Mouse (Mus musculus) hindbrain, embryonic 10.5 days (tissue): Measurements from ENCODE around the gene Fcnb. TPM values are rescaled to one million over a fixed set of nuclear protein-coding genes. Genes with fewer than 3 reads are reported as not detected.

ENCODE experiments used
- DNase-seq: peaks from one replicate; pipeline ENCODE4 v3.0.0-alpha.2; 2017; ENCODE audit warnings: low spot score
- H3K27ac ChIP-seq: fragments of 300-500 bp; sonication (generic); 2 replicates; pipeline ENCODE4 v1.5.1; 2016; ENCODE audit warnings: mild to moderate bottlenecking, moderate library complexity
- H3K27me3 ChIP-seq: fragments of 300-500 bp; sonication (generic); 2 replicates; pipeline ENCODE4 v1.6.1; 2016; ENCODE audit warnings: mild to moderate bottlenecking; ENCODE audit not compliant: poor library complexity, insufficient read depth, severe bottlenecking
- H3K36me3 ChIP-seq: fragments of 300-500 bp; sonication (generic); 2 replicates; pipeline ENCODE4 v1.6.1; 2016; ENCODE audit warnings: mild to moderate bottlenecking, moderate library complexity
- H3K4me1 ChIP-seq: fragments of 300-500 bp; sonication (generic); replicated peaks from 2 replicates; pipeline ENCODE4 v1.6.1; 2016; ENCODE audit warnings: mild to moderate bottlenecking
- H3K4me3 ChIP-seq: fragments of 300-500 bp; sonication (generic); 2 replicates; pipeline ENCODE4 v1.5.1; 2016; ENCODE audit warnings: mild to moderate bottlenecking, moderate library complexity
- H3K9me3 ChIP-seq: fragments of 300-500 bp; sonication (generic); 2 replicates; pipeline ENCODE4 v1.6.1; 2016; ENCODE audit warnings: mild to moderate bottlenecking, moderate library complexity
- WGBS: fragments of 180-500 bp; shearing (Covaris S2); methylation state at CpG from one replicate; pipeline ENCODE4 v1.1.7; 2016; 5-methylcytosine and 5-hydroxymethylcytosine counted together
- polyA plus RNA-seq: library from polyadenylated mRNA; unstranded; fragments of >200 nt; fragmentation: Nextera tagmentation; extraction: Ambion mirVana; gene quantifications from 2 replicates; pipeline ENCODE4 v1.2.1, GENCODE M21; 2016

Gene Fcnb
- polyA plus RNA-seq, 1 experiment from 2014 or later = not detected

DNA sequence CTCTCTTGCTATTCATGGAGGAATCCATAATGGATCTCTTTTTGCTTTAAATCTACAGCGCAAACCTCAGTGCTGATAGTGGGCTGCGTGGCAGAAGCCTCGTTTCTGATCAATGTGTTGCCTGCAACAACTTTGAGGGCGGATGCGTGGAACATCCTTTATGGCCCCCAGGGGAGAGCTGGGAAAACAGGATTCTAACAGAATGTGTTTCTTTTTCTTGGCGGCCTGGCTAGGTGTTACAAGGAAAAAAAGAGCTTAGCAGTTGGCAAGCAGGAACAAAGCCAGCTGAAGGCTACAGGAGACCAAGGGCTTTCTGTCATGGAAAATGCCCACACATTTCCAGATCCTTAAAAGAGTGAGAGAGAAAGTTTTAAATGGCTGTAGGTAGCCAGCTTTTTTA is 17.5 kb downstream of the Fcnb start:
- no peaks in the 10 kb centered on the region for H3K27me3 ChIP-seq
- no peak for DNase-seq
- WGBS = 79% methylated on average over 6 of the region's 6 CpGs
- H3K4me3 ChIP-seq = no peak overlapping the region
- H3K36me3 ChIP-seq = no peaks in the 10 kb centered on the region
- peaks cover 15% of the 10 kb centered on the region for H3K4me1 ChIP-seq
- peak overlapping the region; percentile 36 for H3K27ac ChIP-seq
- H3K9me3 ChIP-seq = no peaks in the 10 kb centered on the region

DNA sequence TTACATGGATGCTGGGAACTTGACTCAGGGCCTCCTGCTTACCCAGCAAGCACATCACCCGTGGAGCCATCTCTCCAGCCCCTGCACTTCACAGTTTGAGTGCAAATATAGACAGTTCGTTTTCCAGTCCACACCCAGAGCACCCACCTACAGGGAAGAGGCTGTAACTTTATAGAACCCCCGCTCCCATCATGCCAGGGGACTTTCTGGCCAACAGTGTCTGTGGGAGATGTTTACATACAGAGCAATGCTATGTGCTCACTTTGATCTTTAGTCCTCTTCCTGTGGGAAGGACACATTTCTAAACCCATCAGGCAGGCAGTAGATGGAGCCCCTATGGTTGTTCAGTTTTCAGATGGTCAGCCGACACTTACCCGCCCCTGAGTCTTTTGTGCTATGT is 18.0 kb downstream of the Fcnb start:
- WGBS = 73% methylated on average over 5 of the region's 5 CpGs
- no peaks in the 10 kb centered on the region for H3K36me3 ChIP-seq
- no peaks in the 10 kb centered on the region for H3K9me3 ChIP-seq
- DNase-seq = no peak
- H3K27me3 ChIP-seq = no peaks in the 10 kb centered on the region
- no peak overlapping the region for H3K4me3 ChIP-seq
- H3K4me1 ChIP-seq = peaks cover 15% of the 10 kb centered on the region
- peak overlapping the region; percentile 46; the same call in 1 of the 2 replicates for H3K27ac ChIP-seq

DNA sequence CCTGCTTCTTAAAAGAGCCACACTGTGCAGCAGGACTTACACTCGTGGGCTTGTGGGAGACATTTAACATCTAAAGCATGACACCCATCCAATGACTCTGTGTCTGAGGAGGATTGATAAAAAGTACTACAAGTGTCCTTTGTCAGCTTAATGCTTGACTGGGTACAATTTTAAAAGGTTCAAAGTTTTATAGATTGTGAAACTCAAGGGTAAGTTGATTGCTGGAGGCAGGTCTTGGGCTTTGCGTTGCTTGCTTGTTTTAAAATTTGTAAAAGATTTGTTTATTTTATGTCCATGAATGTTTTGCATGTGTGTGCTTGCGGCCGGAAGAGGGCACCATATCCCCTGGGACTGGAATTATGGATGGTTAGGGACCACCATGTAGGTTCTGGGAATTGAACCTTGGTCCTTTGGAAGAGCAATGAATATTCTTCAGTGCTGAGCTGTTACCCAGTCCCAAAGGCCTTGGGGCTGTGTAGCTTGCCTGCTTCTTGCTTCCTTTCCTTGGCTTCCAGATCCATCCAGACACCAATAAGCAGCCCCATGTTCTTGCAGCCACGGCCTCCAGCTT is 19.5 kb downstream of the Fcnb start:
- WGBS = 85% methylated on average over 5 of the region's 5 CpGs
- no peaks in the 10 kb centered on the region for H3K36me3 ChIP-seq
- H3K27ac ChIP-seq = peak overlapping the region; percentile 9; the same call in 1 of the 2 replicates
- no peaks in the 10 kb centered on the region for H3K27me3 ChIP-seq
- H3K4me3 ChIP-seq = no peak overlapping the region
- no peaks in the 10 kb centered on the region for H3K9me3 ChIP-seq
- no peak for DNase-seq
- peaks cover 15% of the 10 kb centered on the region for H3K4me1 ChIP-seq

DNA sequence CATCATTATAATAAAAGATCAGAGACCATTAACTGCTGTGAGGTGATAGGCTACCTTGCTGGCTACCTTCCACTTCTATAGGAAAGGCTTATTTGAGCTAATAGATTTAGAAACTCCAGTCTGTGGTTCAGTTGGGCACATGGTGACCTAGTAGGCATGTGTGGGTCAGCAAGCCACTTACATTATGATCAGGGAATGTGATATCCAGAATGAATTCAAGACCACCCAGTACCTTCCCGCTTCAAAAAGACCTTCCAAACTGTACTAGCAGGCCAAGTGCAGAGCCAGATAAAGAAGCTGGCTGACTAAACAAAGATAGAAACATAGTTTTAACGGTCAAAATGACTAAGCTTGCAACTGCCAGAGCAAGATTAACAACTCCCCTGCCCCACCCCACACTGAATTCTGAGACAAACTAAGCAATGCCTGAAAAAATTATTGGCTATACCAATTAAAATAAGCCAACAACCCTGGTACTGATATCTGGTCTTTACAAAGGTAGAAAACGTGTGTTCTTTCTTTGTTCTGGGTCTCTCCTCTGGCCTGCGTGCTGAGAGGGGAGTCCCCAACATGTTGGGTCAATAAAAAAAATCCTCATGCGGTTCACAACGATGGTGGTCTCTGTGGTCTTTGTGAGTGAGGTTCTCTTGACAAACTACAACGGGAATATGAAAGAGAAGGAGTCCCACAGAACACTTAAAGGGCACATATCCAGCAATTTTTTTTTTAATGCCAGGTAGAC is 20.2 kb downstream of the Fcnb start:
- 83% methylated on average over 7 of the region's 7 CpGs for WGBS
- Histone ChIP-seq H3K27me3 (no peaks in the 10 kb centered on the region), H3K4me1 (peaks cover 15% of the 10 kb centered on the region), H3K4me3 (no peak overlapping the region), H3K9me3 (no peaks in the 10 kb centered on the region), H3K27ac (no peak overlapping the region), H3K36me3 (no peaks in the 10 kb centered on the region)
- no peak for DNase-seq

DNA sequence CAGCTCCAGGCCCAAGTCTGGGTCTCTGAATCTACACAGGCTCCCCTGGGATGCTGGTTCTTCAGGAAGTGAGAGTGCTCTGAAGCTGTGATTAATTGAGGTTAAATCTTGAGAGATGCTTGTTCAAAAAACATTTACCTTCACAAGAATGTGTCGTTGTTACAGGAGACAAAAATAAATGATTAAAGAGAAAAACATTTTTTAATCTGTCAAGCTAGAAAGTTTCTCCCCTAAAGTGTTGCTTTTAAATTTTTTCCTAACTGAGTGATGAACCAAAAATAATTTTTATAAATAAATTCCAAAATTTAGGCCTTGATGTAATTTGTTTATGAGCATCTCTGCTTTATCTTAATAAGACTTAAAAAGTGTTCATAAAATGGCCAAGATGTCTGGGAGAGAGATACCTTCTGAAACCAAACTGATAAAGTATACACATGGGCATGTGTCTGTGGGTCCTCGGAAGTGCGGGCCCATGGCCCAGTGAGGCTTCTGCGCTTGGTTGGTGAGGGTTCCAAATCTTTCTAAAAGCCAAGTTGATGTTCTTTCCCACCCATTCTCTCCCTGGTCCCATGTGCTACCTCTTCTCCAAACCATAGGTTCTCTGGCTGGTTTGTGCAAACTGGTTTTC is 20.9 kb downstream of the Fcnb start:
- no peaks in the 10 kb centered on the region for H3K9me3 ChIP-seq
- 91% methylated on average over 4 of the region's 4 CpGs for WGBS

DNA sequence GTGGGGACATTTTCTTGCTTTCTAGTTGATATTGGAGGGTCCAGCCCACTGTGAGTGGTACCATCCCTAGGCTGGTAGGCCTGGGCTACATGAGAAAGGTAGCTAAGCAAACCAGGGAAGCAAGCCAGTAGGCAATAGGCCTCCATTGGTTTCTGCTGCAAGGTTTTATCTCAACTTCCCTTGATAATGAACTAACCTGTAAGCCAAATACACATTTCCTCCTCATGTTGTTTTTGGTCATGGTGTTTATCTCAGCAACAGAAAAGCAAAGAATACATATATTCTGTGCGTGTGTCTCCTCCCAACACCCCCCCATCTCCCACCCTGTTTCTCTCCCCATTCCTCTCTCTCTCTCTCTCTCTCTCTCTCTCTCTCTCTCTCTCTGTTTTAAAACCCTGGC is 24.8 kb downstream of the Fcnb start:
- no peaks in the 10 kb centered on the region for H3K4me1 ChIP-seq
- 88% methylated on average over 1 of the region's 1 CpGs for WGBS
- no peak overlapping the region for H3K4me3 ChIP-seq
- no peaks in the 10 kb centered on the region for H3K9me3 ChIP-seq
- DNase-seq = no peak
- H3K27ac ChIP-seq = no peak overlapping the region
- H3K27me3 ChIP-seq = no peaks in the 10 kb centered on the region
- no peaks in the 10 kb centered on the region for H3K36me3 ChIP-seq

More for the DNA sequence above, 20.9 kb downstream of the Fcnb start:
- Histone ChIP-seq H3K27me3 (no peaks in the 10 kb centered on the region), H3K36me3 (no peaks in the 10 kb centered on the region), H3K4me1 (peaks cover 13% of the 10 kb centered on the region), H3K4me3 (no peak overlapping the region), H3K27ac (peak overlapping the region; percentile 51)
- no peak for DNase-seq

DNA sequence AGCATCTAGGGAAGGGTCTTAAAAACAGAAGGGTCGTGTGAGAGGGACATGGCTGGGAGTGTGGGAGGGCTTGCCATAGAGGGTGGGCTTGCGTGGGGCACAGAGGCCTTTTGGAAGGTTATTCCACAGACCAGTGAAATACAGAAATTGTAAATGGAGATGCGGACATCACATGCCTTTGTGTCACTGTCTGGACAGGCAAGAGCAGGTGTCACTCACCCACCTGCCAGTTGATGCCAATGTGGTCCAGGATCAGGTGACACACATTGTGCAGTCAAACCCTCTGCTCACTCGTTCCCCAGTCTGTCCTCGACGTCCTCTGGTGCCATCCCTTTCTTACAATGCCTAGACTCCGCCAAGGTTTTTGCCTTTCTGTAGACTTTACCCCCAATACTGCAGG is 37.6 kb downstream of the Fcnb start:
- no peak for DNase-seq

DNA sequence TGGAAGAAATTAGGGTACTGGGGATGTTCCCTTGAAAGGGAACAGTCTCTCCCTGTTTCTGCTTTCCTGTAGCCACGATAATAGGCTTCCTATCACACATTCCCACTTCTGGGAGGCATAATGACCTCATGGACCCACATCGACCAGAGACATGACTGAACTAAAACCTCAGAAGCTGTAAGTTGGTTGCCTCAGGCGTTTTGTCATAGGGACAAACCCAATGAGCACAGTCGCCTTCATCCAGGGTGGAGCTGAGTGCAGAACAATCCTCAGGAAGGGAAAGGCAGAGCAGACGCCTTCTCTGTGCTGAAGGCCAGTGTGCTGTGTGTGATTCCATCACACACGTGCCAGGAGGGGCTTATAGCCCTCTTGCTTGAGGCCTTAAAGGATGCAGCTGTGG is 38.4 kb downstream of the Fcnb start:
- WGBS = 74% methylated on average over 6 of the region's 6 CpGs
- H3K9me3 ChIP-seq = no peaks in the 10 kb centered on the region
- DNase-seq = no peak

More for the DNA sequence above, 37.6 kb downstream of the Fcnb start:
- 87% methylated on average over 7 of the region's 7 CpGs for WGBS
- H3K9me3 ChIP-seq = no peaks in the 10 kb centered on the region
- H3K36me3 ChIP-seq = no peaks in the 10 kb centered on the region
- no peaks in the 10 kb centered on the region for H3K27me3 ChIP-seq
- H3K4me3 ChIP-seq = no peak overlapping the region
- H3K27ac ChIP-seq = no peak overlapping the region
- no peaks in the 10 kb centered on the region for H3K4me1 ChIP-seq

DNA sequence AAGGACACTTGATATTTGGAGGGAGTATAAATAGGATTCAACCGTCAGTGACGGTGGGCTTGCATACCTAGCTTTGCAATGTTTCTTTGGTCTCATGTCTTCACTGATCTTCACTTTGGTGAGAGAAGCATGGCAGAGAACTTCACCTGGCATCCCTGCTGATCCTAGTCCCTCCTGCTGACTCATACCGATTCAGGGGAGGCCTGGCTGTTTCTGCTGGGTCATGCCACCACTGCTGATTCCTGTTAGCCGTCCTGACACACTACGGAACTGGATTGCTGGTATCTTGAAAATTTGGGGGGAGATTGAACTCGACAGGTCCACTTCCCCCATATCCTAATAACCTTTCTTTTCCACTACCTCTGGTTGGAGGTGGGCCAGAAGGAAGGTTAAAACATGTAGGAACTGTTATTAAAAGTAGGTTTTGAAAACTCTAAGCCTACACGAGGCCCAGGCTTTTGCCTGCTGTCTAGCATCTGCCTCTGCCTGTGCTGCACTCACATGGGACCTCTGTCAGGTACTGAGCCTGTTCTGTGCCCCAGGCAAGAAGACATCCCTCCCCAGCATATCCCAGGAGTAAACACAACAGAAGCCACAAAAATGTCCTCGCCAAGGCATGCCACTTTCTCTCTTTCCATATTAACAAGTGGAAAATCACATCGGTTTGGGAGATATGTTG is 39.6 kb downstream of the Fcnb start:
- WGBS = 87% methylated on average over 9 of the region's 9 CpGs
- Histone ChIP-seq H3K4me3 (no peak overlapping the region), H3K27me3 (no peaks in the 10 kb centered on the region), H3K36me3 (no peaks in the 10 kb centered on the region), H3K4me1 (no peaks in the 10 kb centered on the region), H3K9me3 (no peaks in the 10 kb centered on the region), H3K27ac (no peak overlapping the region)
- DNase-seq = no peak

More for the DNA sequence above, 38.4 kb downstream of the Fcnb start:
- H3K27me3 ChIP-seq = no peaks in the 10 kb centered on the region
- no peaks in the 10 kb centered on the region for H3K36me3 ChIP-seq
- H3K27ac ChIP-seq = no peak overlapping the region
- no peak overlapping the region for H3K4me3 ChIP-seq
- H3K4me1 ChIP-seq = no peaks in the 10 kb centered on the region

DNA sequence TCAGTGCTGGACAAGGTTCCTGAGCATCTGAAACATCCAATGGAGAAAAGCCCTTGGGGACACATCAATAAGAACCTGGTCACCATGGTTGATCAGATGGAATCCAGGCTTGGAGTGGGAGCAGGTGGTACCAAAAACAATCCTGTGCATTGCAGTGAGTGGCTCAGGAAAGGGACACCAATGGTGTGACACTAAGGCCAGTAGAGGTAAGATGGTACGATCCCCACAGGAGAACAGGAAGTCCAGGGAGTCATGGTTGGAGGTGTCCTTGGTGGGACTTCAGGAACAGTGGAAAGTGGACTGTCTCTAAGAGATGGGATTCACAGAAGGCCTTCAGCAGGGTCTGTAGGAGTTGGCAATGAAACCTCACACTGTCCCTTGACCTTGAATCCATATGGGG is 44.2 kb downstream of the Fcnb start:
- peaks cover 11% of the 10 kb centered on the region for H3K36me3 ChIP-seq

DNA sequence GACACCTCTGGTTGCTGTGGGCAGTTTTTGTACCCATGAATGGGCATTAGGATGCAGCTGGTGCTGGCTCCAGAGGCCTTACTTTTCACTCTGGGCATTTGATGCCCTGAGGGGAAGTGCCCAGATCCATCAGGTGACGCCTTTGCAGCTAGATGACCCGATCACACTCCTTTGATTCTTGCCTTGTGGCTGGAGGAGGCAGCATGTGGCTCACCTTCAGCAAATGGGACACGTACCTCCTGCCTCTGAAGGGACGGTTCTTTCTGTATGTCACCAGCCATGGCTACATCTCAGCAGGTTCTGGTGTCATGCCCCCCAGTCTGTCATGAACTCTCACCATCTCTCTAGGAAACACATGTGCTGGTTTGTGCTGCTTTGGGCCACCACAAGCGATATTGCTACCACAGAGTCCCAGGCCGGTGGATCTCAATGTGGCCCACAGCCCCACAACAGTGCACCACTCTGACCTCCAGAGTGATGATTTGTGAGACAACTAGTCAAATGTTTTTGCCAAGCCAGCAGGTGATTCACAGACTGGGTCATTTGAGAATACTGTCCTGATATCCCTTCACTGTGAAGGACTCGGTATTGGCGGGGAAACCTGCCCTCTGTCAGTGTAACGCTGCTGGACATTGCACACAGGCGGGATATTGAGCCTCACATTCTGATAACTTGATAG is 44.9 kb downstream of the Fcnb start:
- H3K9me3 ChIP-seq = no peaks in the 10 kb centered on the region
- H3K36me3 ChIP-seq = peaks cover 11% of the 10 kb centered on the region
- H3K4me3 ChIP-seq = no peak overlapping the region
- no peak for DNase-seq
- no peaks in the 10 kb centered on the region for H3K27me3 ChIP-seq
- H3K4me1 ChIP-seq = no peaks in the 10 kb centered on the region
- H3K27ac ChIP-seq = no peak overlapping the region
- WGBS = 92% methylated on average over 10 of the region's 10 CpGs

More for the DNA sequence above, 44.2 kb downstream of the Fcnb start:
- no peaks in the 10 kb centered on the region for H3K27me3 ChIP-seq
- no peak overlapping the region for H3K27ac ChIP-seq
- DNase-seq = no peak
- WGBS = 96% methylated on average over 1 of the region's 1 CpGs
- H3K4me3 ChIP-seq = no peak overlapping the region
- no peaks in the 10 kb centered on the region for H3K4me1 ChIP-seq
- H3K9me3 ChIP-seq = no peaks in the 10 kb centered on the region

DNA sequence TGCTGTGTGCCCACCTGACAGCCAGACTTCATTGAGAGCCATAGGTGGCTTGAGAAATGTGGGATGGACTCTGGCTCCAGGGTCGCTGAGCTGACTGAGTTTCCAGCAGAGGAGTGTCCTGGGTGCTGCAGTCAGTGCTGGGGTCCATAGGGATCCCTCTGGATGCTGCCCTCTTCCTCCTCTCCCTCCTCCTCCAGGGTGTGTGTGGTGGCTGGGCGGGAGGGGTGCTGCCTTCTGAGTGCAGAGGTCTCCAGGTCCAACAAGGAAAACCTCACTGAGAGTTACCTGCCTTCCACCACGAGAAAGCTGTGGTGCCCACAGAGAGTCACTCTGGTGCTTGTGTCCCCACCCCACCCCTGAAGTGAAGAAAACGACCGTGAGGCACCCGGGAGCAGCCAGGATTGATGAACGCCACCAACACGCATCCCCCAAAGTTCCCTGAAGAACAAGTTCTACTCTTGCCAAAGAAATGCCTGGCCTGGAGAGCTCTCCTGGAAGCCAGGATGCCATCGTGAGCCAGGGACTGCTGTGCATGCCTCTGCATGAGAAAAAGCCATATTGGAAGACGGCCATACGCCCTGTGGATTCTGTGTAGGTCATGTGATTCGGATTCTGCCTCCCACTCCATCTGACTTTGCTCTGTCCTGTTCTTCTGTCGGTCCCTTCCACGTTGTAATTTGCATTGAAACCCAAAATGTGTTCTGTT is 46.1 kb downstream of the Fcnb start:
- Histone ChIP-seq H3K36me3 (peaks cover 11% of the 10 kb centered on the region), H3K27me3 (no peaks in the 10 kb centered on the region), H3K9me3 (no peaks in the 10 kb centered on the region), H3K4me3 (no peak overlapping the region), H3K27ac (no peak overlapping the region), H3K4me1 (no peaks in the 10 kb centered on the region)
- DNase-seq = no peak
- 87% methylated on average over 14 of the region's 14 CpGs for WGBS
